Mouse (Mus musculus) liver, embryonic 13.5 days (tissue): ENCODE data around the gene Dram1. TPM values are rescaled to one million over a fixed set of nuclear protein-coding genes. Genes with fewer than 3 reads are reported as not detected.

Experiments
- ATAC-seq: fragments of 200-750 bp; cut with Nextera tagmentation; 2 replicates; pipeline ENCODE4 v1.8.0; 2017; ENCODE audit warnings: low read depth, mild to moderate bottlenecking, moderate number of reproducible peaks, moderate library complexity
- DNase-seq: peaks from one replicate; pipeline ENCODE4 v3.0.0; 2022
- H3K27ac ChIP-seq: fragments of 300-500 bp; sonication (generic); 2 replicates; pipeline ENCODE4 v1.5.1; 2015; ENCODE audit warnings: moderate library complexity, mild to moderate bottlenecking, inconsistent platforms
- H3K27me3 ChIP-seq: fragments of 300-500 bp; sonication (generic); 2 replicates; pipeline ENCODE4 v1.6.1; 2015; ENCODE audit warnings: mild to moderate bottlenecking, inconsistent platforms
- H3K36me3 ChIP-seq: fragments of 300-500 bp; sonication (generic); 2 replicates; pipeline ENCODE4 v1.6.1; 2015; ENCODE audit warnings: mild to moderate bottlenecking, inconsistent platforms
- H3K4me1 ChIP-seq: fragments of 300-500 bp; sonication (generic); replicated peaks from 2 replicates; pipeline ENCODE4 v1.6.1; 2015; ENCODE audit warnings: inconsistent platforms
- H3K4me2 ChIP-seq: fragments of 300-500 bp; sonication (generic); 2 replicates; pipeline ENCODE4 v1.6.1; 2015; ENCODE audit warnings: inconsistent platforms, mild to moderate bottlenecking, moderate library complexity
- H3K4me3 ChIP-seq: fragments of 300-500 bp; sonication (generic); replicated peaks from 2 replicates; pipeline ENCODE4 v1.5.1; 2015; ENCODE audit warnings: mild to moderate bottlenecking, inconsistent platforms
- H3K9ac ChIP-seq: fragments of 300-500 bp; sonication (generic); 2 replicates; pipeline ENCODE4 v1.6.1; 2015; ENCODE audit warnings: mild to moderate bottlenecking, inconsistent platforms
- H3K9me3 ChIP-seq: fragments of 300-500 bp; sonication (generic); replicated peaks from 2 replicates; pipeline ENCODE4 v1.6.1; 2016; ENCODE audit warnings: inconsistent platforms
- WGBS: fragments of 180-500 bp; shearing (Covaris S2); methylation state at CpG from one replicate; pipeline ENCODE4 v1.1.7; 2015; ENCODE audit not compliant: insufficient replicate concordance; 5-methylcytosine and 5-hydroxymethylcytosine counted together
- polyA plus RNA-seq: library from polyadenylated mRNA; unstranded; fragments of >200 nt; fragmentation: Nextera tagmentation; extraction: Ambion mirVana; gene quantifications from 2 replicates; pipeline ENCODE4 v1.2.1, GENCODE M21; 2015

Gene Dram1
- polyA plus RNA-seq, 1 experiment from 2014 or later, result 0.77 TPM

DNA sequence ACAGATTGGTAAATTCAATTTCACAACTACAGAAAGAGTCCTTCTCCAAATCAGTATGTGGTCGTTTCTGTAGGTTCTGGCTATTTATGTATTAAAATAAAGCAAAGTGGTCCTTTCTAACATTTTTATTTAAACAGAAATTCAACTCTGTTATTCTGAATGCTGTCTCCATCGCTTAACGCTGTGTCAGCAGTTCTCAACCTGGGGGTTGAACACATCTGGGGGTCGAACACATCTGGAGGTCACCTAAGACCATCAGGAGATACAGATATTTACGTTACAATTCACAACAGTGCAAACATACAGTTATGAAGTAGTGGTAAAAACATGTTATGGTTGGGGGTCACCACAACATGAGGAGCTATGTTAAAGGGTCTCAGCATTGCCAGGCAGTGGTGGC is 104.8 kb downstream of the Dram1 start:
- Histone ChIP-seq H3K9me3 (no peaks in the 10 kb centered on the region), H3K27ac (no peak overlapping the region), H3K4me3 (no peak overlapping the region), H3K4me2 (no peak overlapping the region), H3K36me3 (no peaks in the 10 kb centered on the region), H3K9ac (no peak overlapping the region), H3K27me3 (no peaks in the 10 kb centered on the region), H3K4me1 (no peaks in the 10 kb centered on the region)
- DNase-seq, result no peak
- ATAC-seq, result no peak
- 61% methylated on average over 5 of the region's 5 CpGs for WGBS

Other genes with a start within 250 kb of the Dram1 start
- 13.4 and 19.5 TPM in 2 replicates for gene Parpbp, start 232.1 kb downstream of the Dram1 start, polyA plus RNA-seq
- gene Nup37, start 232.1 kb downstream of the Dram1 start, polyA plus RNA-seq, result 51.5 and 62.0 TPM in 2 replicates
- 33.4 and 33.8 TPM in 2 replicates for gene Washc3, start 178.0 kb downstream of the Dram1 start, polyA plus RNA-seq
- 4.0 and 5.3 TPM in 2 replicates for gene Gnptab, start 52 bp upstream of the Dram1 start, polyA plus RNA-seq
- gene Sycp3, start 80.5 kb upstream of the Dram1 start, polyA plus RNA-seq, result 0.13 TPM in 1 of 2 replicates, not detected in the other
- 4.2 and 5.1 TPM in 2 replicates for gene Chpt1, start 125.0 kb upstream of the Dram1 start, polyA plus RNA-seq
- 0.44 and 0.62 TPM in 2 replicates for gene Mybpc1, start 226.1 kb upstream of the Dram1 start, polyA plus RNA-seq